Mouse (Mus musculus): Measurements from ENCODE around the gene 9430038I01Rik. TPM values are rescaled to one million over a fixed set of nuclear protein-coding genes. Genes with fewer than 3 reads are reported as not detected.
"Not testable (repeated sequence)": the region's sequence is repeated elsewhere in the genome, so short reads cannot be mapped to it uniquely, and the experiment has no call there.

The 9430038I01Rik gene
- polyA plus RNA-seq (2012; rRNA removed) = 18.0 and 39.5 TPM in 2 replicates

- Histone ChIP-seq H3K4me1 (ENCODE audit: control insufficient read depth, insufficient read depth, insufficient read length, low read length) (peaks cover 7% of the 10 kb centered on the region), H3K27me3 (ENCODE audit: control insufficient read depth, insufficient read depth, low read length) (no peaks in the 10 kb centered on the region), H3K27ac (ENCODE audit: insufficient read depth, low read depth, low read length) (peak within 1 kb of the TSS; percentile 91), H3K4me3 (ENCODE audit: low read depth, low read length) (peak within 1 kb of the TSS; percentile 77), H3K36me3 (ENCODE audit: control insufficient read depth, insufficient read depth, low read length) (no peaks in the 10 kb centered on the region)
- WGBS = under 1% methylated on average over 63 of the region's 63 CpGs
- no peak for TF ChIP-seq CTCF (IDR thresholded peaks at IDR 0.05; ENCODE audit: extremely low read depth, insufficient read length, insufficient replicate concordance, low read depth, low read length)
- TF ChIP-seq POLR2A (IDR thresholded peaks at IDR 0.05; ENCODE audit: low read depth, low read length) = no peak; the same call in 1 of the 2 replicates
Observed at GRCm38 (mm10) chr7:137410337-137411197, at the start of gene 9430038I01Rik. Gene 9430038I01Rik, minus strand, starts transcription at chr7:137410762.

DNA sequence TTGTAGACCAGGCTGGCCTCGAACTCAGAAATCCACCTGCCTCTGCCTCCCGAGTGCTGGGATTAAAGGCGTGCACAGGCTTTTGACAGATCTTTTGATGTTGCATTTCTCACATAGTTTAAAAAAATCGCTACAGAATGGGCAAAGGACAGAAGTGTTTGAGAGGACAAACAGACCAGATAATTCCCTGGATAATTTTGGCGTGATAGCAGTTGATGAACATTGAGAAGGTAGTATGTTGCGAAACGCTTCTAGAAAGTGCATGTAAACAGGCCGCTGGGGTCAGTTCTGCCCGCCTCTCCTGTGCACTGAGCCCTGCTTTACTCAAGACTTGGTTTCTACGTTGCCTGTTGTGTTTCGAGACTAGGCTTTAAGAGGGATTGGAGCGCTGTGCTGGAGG, 34.8 kb upstream of the 9430038I01Rik start:
- no peak overlapping the region for H3K27ac ChIP-seq (ENCODE audit: insufficient read depth, low read depth, low read length)
- WGBS = 91% methylated on average over 12 of the region's 12 CpGs
- TF ChIP-seq POLR2A (IDR thresholded peaks at IDR 0.05; ENCODE audit: low read depth, low read length) (no peak), CTCF (IDR thresholded peaks at IDR 0.05; ENCODE audit: extremely low read depth, insufficient read length, insufficient replicate concordance, low read depth, low read length) (no peak)

DNA sequence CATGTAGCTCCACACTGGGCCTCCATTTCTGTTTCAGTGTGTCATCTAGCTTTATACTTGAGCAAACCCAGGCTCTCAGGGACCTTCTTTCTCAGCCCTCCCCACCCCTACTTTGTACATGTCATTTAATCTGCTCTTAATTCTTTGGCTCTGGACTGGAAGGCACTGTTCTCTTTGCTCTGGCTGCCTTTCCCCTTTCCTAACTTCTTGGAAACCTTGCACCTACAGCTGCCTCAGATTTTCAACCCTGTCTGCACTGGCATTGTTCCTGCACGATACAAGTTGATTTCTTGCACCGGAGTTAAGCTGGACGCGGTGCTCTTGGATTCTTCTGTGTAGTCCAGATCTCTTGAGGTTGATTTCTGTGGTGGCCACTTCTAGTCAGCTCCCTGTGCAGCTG, 32.4 kb upstream of the 9430038I01Rik start:
- H3K4me3 ChIP-seq (ENCODE audit: low read depth, low read length) = no peak overlapping the region
- H3K27ac ChIP-seq (ENCODE audit: insufficient read depth, low read depth, low read length) = no peak overlapping the region
- no peaks in the 10 kb centered on the region for H3K27me3 ChIP-seq (ENCODE audit: control insufficient read depth, insufficient read depth, low read length)
- TF ChIP-seq CTCF (IDR thresholded peaks at IDR 0.05; ENCODE audit: extremely low read depth, insufficient read length, insufficient replicate concordance, low read depth, low read length) = no peak
- no peak for TF ChIP-seq POLR2A (IDR thresholded peaks at IDR 0.05; ENCODE audit: low read depth, low read length)
- WGBS = 97% methylated on average over 4 of the region's 4 CpGs
- no peaks in the 10 kb centered on the region; the same call in 1 of the 2 replicates for H3K4me1 ChIP-seq (ENCODE audit: control insufficient read depth, insufficient read depth, insufficient read length, low read length)
- H3K36me3 ChIP-seq (ENCODE audit: control insufficient read depth, insufficient read depth, low read length) = peaks cover 5% of the 10 kb centered on the region; the same call in 1 of the 2 replicates

More for the DNA sequence above, 34.8 kb upstream of the 9430038I01Rik start:
- Histone ChIP-seq H3K4me3 (ENCODE audit: low read depth, low read length) (no peak overlapping the region), H3K36me3 (ENCODE audit: control insufficient read depth, insufficient read depth, low read length) (peaks cover 10% of the 10 kb centered on the region), H3K4me1 (ENCODE audit: control insufficient read depth, insufficient read depth, insufficient read length, low read length) (no peaks in the 10 kb centered on the region; the same call in 1 of the 2 replicates), H3K27me3 (ENCODE audit: control insufficient read depth, insufficient read depth, low read length) (no peaks in the 10 kb centered on the region)

GRCm38 (mm10) chr7:137438962-137439361, 28.4 kb upstream of the 9430038I01Rik start:
- H3K4me1 ChIP-seq (ENCODE audit: control insufficient read depth, insufficient read depth, insufficient read length, low read length); H3K27ac ChIP-seq (ENCODE audit: insufficient read depth, low read depth, low read length); H3K27me3 ChIP-seq (ENCODE audit: control insufficient read depth, insufficient read depth, low read length); H3K4me3 ChIP-seq (ENCODE audit: low read depth, low read length); H3K36me3 ChIP-seq (ENCODE audit: control insufficient read depth, insufficient read depth, low read length): not testable (repeated sequence)
- WGBS = 66% methylated on average over 7 of the region's 7 CpGs

- peak overlapping the region; percentile 86 for H3K4me3 ChIP-seq (ENCODE audit: low read depth, low read length)
- H3K27me3 ChIP-seq (ENCODE audit: control insufficient read depth, insufficient read depth, low read length) = no peaks in the 10 kb centered on the region
- WGBS = 3% methylated on average over 7 of the region's 7 CpGs
- no peaks in the 10 kb centered on the region; the same call in 1 of the 2 replicates for H3K4me1 ChIP-seq (ENCODE audit: control insufficient read depth, insufficient read depth, insufficient read length, low read length)
- H3K27ac ChIP-seq (ENCODE audit: insufficient read depth, low read depth, low read length) = no peak overlapping the region
- no peaks in the 10 kb centered on the region for H3K36me3 ChIP-seq (ENCODE audit: control insufficient read depth, insufficient read depth, low read length)
- no peak for TF ChIP-seq CTCF (IDR thresholded peaks at IDR 0.05; ENCODE audit: extremely low read depth, insufficient read length, insufficient replicate concordance, low read depth, low read length)
- TF ChIP-seq POLR2A (IDR thresholded peaks at IDR 0.05; ENCODE audit: low read depth, low read length) = no peak
Observed at GRCm38 (mm10) chr7:137438179-137438550, 27.6 kb upstream of the 9430038I01Rik start.

GRCm38 (mm10) chr7:137437440-137438178, 27.0 kb upstream of the 9430038I01Rik start, which contains the start of gene Glrx3:
Gene Glrx3, plus strand, starts transcription at chr7:137437614.
- peak within 1 kb of the TSS; percentile 86 for H3K4me3 ChIP-seq (ENCODE audit: low read depth, low read length)
- no peaks in the 10 kb centered on the region; the same call in 1 of the 2 replicates for H3K4me1 ChIP-seq (ENCODE audit: control insufficient read depth, insufficient read depth, insufficient read length, low read length)
- no peaks in the 10 kb centered on the region for H3K27me3 ChIP-seq (ENCODE audit: control insufficient read depth, insufficient read depth, low read length)
- no peak within 1 kb of the TSS for H3K27ac ChIP-seq (ENCODE audit: insufficient read depth, low read depth, low read length)
- under 1% methylated on average over 69 of the region's 69 CpGs for WGBS
- peak; percentile 67 for TF ChIP-seq POLR2A (IDR thresholded peaks at IDR 0.05; ENCODE audit: low read depth, low read length)
- no peak for TF ChIP-seq CTCF (IDR thresholded peaks at IDR 0.05; ENCODE audit: extremely low read depth, insufficient read length, insufficient replicate concordance, low read depth, low read length)
- H3K36me3 ChIP-seq (ENCODE audit: control insufficient read depth, insufficient read depth, low read length) = no peaks in the 10 kb centered on the region

GRCm38 (mm10) chr7:137436901-137437300, 26.3 kb upstream of the 9430038I01Rik start:
- 65% methylated on average over 6 of the region's 6 CpGs for WGBS
- no peaks in the 10 kb centered on the region for H3K36me3 ChIP-seq (ENCODE audit: control insufficient read depth, insufficient read depth, low read length)
- no peak overlapping the region for H3K4me3 ChIP-seq (ENCODE audit: low read depth, low read length)
- H3K4me1 ChIP-seq (ENCODE audit: control insufficient read depth, insufficient read depth, insufficient read length, low read length) = no peaks in the 10 kb centered on the region; the same call in 1 of the 2 replicates
- TF ChIP-seq POLR2A (IDR thresholded peaks at IDR 0.05; ENCODE audit: low read depth, low read length) (no peak), CTCF (IDR thresholded peaks at IDR 0.05; ENCODE audit: extremely low read depth, insufficient read length, insufficient replicate concordance, low read depth, low read length) (no peak)
- no peaks in the 10 kb centered on the region for H3K27me3 ChIP-seq (ENCODE audit: control insufficient read depth, insufficient read depth, low read length)
- H3K27ac ChIP-seq (ENCODE audit: insufficient read depth, low read depth, low read length) = no peak overlapping the region

Data from small intestine, adult 2 months (tissue).